Mouse (Mus musculus): ENCODE measurements around the gene Slc9a9.

The Slc9a9 gene

DNA sequence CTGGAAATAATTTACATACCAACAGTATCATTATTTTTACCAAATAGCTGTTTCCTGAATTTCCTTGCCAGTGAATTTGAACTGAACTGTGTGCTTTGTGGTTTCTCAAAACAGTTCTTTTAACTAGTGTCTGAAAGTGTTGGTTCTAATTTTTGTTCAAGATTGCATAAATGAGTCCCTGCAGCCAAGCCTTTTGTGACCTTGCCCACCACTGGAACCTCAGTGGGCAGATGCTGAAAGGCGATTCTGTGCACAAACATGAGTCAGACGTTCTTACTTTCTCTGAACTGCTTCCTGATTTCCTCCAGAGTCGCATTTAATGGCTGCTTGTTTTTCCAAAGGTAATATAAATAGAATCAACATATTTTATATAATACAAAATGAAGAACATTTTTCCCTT lies 281.0 kb downstream of the Slc9a9 start:
- DNase-seq (ENCODE audit: low read depth, low spot score) = no peak

DNA sequence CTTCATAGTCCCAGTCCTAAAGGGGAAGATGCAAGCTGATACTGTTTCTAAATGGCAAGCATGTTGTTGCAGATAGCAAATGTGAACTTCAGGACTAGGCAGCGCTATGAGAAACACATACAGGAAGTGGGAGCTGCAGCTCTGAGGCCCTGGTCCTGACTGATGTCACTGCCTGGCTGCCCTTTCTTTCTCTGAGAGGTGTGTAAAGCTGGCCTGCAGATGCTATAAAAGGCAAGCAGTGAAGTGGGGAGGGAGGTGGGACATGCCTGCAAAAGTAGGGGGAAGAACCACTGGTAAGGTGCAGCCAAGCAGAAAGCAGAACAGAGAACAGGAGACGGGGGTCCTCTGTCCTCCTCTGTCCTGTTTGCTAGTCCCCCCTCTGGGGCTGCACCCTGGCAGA lies 285.9 kb downstream of the Slc9a9 start:
- DNase-seq (ENCODE audit: low read depth, low spot score) = no peak

DNA sequence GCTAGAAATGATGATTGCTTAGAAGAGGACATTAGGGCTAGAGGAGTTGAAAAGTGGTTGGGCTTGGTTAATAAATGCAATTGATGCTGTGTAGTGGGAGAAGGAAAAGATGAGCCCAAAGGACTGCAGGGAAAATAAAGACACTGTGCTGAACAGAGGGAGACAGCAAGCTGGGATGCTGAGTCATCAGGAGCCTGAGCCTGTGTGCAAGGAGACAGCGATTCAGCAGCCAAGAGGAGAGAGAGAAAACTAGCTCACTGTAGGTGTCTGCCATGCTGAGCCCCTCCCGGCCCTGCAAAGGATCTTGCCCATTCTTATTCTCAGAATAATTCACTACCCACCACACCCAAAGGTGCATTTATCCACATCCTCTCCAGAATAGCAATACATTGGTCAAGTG lies 288.7 kb downstream of the Slc9a9 start:
- DNase-seq (ENCODE audit: low read depth, low spot score) = no peak

DNA sequence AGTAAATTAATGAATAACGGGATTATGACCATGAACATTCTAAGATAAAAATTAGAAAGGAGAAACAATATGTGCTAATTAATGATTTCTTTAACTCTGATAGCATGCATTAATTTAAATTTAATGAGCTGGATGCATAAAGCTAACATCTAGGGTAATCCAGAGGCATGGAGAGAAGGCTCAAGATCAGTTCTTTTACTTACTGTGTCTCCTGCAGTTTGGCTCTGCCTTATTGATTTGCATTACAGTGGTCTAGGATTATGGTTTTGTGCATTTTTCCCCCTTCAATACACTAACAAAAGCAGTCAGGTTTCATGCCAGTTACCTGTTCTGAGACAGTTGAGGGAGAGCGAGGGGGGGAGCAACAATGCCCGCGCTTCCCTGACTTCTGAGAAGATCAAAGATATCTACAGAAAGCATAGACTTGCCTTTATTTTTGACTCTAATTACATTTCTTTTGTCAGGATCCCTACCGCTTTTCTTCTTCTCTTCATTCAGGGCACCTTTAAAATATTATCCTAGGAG lies 298.9 kb downstream of the Slc9a9 start:
- no peak for DNase-seq (ENCODE audit: low read depth, low spot score)

DNA sequence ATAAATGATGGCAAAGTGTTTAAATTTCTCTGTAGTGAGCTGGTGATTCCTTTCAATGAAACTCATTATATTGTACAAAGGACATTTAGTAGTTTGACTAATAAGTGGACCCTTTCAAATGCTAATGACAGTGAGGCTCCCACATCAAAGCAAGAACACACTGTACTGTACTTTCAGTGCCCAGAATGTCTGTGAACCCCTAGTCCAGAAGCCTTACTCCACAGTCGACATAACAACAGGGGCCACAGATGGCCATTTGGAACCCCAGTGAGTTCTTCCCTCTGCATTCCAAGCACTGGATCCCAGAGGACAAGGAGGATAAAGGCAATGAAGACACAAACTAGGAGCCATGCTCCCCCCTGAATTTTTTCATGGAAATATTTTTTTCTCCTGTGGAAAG lies 299.4 kb downstream of the Slc9a9 start:
- no peak for DNase-seq (ENCODE audit: low read depth, low spot score)

DNA sequence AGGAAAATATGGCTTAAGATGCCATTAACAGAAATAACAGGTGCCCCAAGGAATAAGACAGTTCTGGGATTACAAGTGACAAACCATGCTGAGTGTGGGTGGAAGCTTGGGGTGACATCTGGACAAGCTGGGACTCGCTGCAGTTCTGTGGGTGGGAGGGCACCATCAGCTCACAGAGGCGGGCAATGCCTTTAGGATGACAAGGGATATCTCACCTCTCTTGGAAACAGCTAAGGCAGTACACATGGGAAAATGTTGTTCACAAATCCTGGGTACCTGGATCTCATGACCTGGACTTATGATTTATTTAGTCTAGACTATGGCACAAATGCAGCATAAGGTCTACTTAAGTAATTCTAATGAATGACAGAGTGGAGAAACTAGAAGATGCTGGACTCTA lies 302.3 kb downstream of the Slc9a9 start:
- DNase-seq (ENCODE audit: low read depth, low spot score) = no peak

DNA sequence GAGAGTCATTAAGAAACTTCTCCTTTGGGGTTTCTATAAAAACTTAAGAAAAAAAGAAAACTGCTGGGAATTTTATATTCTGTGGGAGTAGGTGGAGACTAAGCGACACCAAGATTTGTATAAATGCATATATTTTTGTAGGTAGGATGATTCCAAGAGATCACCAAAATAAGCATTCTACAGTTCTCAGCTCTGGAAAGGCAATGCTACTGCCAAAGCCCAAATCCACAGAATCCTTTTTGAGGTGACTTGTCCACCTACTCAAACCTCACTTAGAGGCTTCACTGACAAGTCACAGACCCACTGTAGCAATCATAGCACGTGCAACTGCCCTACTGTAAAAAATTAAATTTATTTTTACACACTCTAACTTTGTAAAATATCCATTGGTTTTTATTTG lies 303.0 kb downstream of the Slc9a9 start:
- no peak for DNase-seq (ENCODE audit: low read depth, low spot score)

DNA sequence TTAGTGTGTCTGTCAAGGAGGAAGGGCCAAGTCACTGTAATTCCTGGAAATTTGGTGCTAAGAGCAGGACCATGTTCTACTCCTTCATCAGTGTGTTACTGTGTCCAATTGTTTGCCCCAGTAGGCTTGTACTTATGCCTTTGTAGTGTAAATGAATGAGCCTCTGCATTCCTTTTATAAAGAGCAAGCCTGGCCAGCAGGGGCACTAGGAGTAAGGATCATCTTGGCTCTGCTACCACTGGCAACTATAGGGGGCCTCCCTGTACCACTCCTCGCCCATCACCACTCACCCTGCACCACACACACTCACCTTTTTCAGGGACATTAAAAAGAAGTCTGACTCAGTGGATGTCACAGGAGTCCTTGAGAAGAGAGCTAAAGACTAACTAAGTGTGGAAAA lies 306.5 kb downstream of the Slc9a9 start:
- DNase-seq (ENCODE audit: low read depth, low spot score) = no peak

DNA sequence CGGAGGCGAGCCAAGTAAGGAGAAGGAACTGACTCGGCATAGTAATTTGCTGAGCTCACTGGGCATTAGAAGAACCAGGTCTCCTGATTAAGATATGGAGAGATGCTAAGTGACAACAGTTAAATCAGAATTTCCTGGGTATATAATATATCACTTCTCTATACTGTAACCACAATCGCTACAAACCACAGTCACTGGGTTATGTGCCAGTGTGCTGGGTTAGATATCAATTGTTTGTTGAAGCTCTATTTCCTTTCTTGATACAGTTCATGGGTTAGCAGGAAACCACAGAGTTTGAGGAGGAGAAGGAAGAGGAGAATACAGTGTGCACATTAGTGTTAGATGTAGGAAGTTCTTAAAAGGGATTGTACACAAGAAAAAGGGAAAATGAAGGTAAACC lies 323.9 kb downstream of the Slc9a9 start:
- no peak for DNase-seq (ENCODE audit: low read depth, low spot score)

DNA sequence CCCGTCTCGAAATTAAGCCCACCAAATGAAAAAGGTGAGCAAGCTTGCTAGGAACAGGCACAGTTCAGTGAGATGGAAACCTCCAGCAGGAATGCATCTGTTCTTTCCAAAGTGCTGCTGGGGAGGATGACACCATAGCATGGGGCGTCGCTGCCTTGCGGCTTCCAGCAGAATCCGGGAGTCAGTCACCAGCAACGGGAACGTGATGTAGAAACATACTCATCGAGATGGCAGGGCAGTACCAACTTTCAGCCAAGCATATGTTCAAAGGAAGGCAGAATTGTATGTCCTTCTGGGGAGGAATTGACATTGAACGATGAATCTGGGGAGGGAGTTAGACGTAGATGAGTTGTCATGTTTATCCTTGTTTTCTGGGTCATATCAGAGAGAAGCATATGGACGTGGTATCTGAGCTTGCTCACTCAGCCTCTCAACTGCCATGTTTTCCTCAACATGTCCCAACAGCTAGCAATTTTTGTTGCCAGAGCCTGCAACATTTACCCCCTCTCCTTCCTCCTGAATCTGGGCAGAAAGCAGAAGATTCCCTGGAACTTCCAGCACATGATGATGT lies 350.5 kb downstream of the Slc9a9 start:
- no peak for DNase-seq (ENCODE audit: low read depth, low spot score)

DNA sequence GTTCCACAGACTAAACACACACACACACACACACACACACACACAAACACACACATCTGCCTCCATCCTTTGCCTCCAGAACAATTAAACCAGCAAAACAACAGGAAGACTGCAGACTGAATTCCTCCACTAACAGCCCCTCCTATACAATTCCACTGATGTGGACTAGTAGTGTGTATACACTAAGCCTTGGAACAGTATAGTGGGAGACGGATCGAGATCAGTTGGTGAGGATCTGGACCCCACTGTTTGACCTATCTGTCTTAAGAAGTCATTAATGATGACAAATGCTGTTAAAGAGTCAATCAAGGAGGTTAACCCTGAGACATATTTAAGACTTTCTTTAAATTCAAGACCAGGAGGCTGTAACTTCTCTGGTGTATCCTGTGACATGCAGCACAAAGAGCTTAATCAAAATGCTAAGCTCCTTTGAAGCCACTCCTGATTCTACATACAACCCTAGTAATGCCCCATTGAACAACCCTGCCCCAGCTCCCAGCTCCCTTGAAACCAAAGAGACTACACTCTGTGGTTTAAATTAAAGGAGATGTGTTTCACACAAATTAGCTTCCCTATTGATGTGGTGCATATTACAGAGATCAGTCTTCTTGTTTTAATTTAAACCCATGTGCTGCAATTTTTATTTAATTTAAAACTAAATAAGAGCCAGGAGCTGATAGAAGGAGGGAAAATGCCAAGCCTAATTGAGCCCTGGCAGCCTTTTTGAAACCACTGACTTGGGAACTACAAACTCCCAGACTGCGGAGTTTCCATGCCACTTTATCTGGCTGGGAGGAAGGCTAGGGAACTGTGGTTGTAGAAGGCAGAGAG lies 364.6 kb downstream of the Slc9a9 start:
- DNase-seq (ENCODE audit: low read depth, low spot score) = no peak

DNA sequence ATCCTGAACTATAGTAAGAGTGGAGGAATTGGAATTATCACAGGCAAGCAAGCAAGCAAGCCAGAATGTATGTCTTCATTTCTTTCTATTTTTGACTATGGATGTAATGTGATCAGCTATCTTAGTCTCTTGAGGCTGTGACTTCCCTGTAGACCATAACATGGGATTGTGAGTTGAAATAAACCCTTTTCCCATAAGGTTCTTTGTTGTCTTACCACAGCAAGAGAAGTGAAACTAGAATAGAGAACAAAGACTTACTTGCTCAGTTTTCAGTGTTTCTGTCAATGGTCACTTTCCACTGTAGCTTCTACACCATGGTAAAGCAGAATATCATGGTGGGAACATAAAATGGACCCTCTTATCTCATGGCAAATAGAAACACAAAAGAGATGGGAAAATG lies 366.5 kb downstream of the Slc9a9 start:
- no peak for DNase-seq (ENCODE audit: low read depth, low spot score)

DNA sequence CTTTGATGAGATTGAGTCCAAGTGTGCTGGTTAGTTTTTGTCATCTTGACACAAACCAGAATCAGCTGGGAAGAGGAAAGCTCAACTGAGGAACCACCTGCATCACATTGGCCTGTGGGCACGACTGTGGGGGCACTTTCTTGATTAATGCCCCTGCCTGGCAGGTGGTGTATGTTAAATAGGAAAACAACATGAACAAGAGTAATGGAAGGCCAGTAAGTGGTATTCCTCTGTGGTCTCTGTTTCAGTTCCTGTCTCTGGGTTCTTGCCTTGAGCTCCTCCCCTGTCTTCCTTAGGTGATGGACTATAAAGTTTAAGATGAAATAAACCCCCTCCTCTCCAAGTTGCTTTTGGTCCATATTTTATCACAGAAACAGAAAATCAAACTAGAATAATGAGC lies 372.7 kb downstream of the Slc9a9 start:
- DNase-seq (ENCODE audit: low read depth, low spot score) = no peak

DNA sequence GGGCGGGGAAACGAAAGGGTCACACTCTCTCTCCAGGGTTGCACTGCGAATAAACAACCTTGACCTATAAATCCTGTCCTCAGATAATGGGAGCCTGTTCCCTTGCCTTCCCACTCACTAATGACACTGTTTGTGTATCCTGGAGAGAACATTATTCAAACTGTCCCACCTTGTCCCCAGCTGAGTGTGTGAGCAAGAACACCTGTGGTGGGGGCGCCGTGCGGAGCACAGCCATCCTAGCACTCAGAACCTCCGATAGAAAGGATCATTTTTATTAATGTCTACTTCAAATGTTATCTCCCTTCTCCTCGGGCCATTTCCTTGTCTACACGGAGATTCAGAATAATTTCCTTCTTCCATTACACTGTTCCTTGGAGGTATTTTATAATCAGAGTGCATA lies 382.5 kb downstream of the Slc9a9 start:
- no peak for DNase-seq (ENCODE audit: low read depth, low spot score)

DNA sequence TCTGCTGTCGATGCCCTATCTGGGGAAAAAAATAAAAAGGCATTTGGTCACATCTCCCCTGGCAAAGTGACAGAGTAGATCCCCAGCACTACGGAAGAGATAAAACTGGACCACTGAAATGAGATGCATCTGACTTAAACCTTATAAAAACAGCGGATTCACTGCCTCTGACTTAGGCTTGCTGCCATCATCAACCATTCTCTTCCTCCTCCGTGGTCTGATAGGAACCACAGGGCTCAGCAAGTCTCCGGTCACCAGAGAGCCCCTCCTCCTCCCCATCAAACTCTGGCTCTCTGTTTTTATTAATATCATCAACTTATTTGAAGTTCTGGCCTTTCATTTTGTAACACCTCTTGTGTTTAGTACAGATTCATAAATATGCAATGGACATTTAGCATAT lies 383.5 kb downstream of the Slc9a9 start:
- no peak for DNase-seq (ENCODE audit: low read depth, low spot score)

DNA sequence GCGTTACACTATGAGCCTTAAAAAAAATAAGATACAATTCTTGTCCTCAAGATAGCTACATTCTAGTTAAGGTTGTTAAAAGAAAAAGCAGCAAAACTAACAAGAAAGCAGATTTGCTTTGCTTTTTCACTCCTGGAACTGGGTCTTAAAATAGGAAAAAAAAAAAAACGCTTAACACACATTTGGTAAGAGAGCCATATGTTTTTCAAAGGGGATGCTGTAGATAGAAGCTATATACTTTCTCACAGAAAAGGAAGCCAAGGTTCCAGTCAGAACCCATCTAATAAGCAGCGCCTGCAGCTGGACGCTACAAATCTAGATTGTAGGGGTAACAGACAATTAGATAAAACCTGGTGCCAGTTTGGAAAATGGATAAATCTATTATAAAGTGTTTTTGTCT lies 386.1 kb downstream of the Slc9a9 start:
- no peak for DNase-seq (ENCODE audit: low read depth, low spot score)

DNA sequence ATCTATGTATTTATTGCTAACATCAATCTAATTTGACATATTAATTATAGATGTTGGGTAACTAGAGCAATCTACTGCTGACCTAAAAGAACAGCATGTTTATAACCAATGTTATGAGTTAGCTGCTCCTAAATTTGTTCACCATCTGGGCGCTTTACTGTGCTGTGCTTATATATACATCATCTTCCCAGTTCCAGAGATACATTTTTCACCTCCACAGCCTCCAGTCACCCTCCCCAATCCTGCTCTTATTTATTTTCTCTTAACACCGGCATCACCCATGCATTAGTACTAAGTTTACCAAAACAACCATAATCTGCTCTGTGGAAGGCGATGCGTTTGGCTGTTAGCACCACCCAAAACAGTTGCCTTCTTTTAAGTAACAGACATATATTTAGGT lies 391.0 kb downstream of the Slc9a9 start:
- DNase-seq (ENCODE audit: low read depth, low spot score) = no peak

DNA sequence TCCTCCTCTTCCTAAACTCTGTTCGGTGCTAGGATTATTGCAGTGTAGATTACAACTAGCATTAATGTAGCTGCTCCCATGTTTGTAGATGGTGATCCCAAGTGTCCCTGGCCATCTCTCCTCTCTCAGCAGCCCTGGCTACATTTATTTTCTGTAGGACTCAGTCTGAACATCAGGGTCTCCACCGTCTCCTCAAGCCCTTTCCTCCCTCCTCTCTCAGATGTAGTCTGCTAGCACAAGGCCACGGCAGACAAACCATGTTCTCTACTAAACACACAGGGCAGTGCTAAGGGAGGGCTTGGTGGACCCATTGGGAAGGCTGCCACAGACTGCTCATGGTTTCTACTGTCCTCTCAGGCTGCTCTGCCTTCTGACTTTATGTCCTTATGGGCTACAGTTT lies 397.3 kb downstream of the Slc9a9 start:
- DNase-seq (ENCODE audit: low read depth, low spot score) = no peak

DNA sequence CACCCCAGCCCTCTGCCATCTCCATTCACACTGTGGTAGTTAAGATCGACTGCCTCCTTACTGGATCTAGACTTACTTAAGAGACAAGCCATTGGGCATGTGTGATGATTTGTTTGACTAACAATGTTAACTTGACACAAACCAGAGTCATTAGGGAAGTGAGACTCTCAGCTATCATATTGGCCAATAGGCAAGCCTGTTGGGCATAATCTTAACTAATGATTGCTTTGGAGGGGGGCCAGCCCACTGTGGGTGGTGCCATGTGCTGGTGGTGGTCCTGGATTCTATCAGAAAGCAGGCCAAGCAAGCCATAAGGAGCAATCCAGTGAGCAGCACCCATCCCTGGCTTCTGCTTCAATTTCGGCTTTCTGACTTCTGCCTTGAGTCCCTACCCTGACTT lies 398.8 kb downstream of the Slc9a9 start:
- DNase-seq (ENCODE audit: low read depth, low spot score) = no peak

DNA sequence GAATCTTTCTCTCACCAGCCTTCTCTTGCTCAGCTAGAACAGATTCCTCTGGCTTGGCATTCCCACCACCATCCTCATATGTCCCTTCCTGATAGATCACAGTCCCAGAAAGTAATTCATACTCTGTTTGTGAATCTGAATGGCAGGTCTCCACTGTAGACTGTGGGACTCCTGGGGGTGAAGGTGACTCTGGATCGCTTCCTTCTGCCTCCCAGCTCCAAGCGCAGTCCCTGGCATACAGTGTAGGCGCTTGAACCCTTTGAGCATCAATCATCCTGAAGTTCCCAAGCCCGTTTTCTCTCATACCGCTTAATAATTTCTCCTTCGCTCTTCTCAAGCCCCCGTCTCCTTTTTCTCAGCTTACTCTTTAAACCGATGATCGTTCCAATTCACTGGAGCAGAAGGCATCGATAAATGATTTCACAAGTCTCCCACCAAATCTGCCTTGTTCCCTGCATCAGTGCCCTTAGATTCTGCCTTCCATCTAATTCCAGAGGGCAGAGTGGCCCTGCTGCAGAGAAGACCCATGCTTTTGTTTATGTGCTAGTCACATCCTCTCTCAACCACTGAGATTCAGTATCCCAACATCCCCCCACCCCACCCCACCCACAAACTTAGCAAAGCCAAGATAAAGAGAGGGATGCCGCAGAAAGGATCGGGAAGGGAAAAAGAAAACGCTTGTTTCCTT lies 401.3 kb downstream of the Slc9a9 start:
- DNase-seq (ENCODE audit: low read depth, low spot score) = no peak

DNA sequence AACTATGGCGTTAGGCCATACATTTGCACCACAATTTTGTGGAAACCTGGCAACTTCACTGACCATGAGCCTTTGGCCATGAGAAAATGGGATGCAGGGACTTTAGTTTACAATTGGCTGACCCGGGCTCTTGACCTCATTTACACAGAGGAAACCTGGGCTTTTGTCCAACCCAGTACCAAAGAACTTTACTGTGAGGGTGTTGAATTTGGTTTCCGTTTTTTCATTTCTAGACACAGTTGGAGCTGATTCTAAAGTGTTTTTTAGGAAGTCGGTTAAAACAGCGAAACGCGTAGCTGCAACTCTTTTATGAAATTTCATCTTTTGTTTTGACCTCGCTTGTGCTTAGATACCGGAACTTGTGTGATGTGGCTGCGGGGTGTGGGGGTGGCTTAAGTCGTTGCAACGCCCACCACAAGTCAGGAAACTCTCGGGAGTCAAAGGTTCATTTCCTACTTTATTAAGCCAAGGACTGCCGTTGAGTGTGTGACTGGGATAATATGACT lies 402.8 kb downstream of the Slc9a9 start:
- no peak for DNase-seq (ENCODE audit: low read depth, low spot score)

DNA sequence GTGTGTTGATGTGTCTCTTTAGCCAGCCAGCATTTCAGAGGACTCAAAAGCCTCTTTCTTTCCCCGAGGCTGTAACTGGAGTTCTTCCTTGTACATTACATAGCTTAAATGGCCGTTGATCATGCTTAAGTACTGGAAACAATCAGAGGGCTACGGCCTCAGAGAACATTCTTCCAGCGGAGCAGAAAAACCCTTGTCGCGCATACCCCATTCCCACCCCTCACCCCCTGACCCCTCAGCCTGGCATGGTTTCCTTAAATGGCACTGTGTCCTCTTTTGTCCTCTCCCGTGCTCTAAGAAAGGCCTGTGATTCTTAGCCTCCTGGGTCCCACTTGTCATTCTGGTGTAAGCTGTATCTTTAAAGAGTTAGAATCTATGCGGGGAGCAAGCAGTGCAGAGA lies 404.0 kb downstream of the Slc9a9 start:
- no peak for DNase-seq (ENCODE audit: low read depth, low spot score)

DNA sequence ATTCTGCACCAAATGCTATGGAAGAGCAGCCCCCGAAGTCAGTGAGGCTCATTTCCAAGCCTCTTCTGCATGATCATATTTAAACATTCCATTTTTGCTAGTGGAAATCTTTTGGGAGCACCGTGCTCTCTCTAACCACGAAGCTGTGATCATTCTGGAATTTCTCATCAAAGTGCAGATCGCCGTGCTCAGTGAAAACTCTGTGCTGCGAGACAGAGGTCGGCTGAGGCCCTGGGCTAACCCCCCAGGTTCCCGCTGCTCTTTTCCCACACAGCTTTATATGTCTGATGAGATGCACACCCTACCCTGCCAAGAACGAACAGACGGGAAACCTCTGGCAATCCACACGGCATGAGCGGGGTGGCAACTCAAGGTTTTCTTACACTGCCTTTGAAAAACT lies 406.1 kb downstream of the Slc9a9 start:
- DNase-seq (ENCODE audit: low read depth, low spot score) = no peak
